Mouse (Mus musculus) midbrain, embryonic 11.5 days (tissue): ENCODE measurements around the gene Stox1. TPM values are rescaled to one million over a fixed set of nuclear protein-coding genes. Genes with fewer than 3 reads are reported as not detected.

Source experiments
- ATAC-seq: fragments of 200-750 bp; cut with Nextera tagmentation; 2 replicates; pipeline ENCODE4 v1.8.0; 2017; ENCODE audit warnings: moderate TSS enrichment, moderate library complexity; ENCODE audit not compliant: low FRiP score
- DNase-seq: peaks from one replicate; pipeline ENCODE4 v3.0.0; 2015; ENCODE audit warnings: low spot score; ENCODE audit errors: missing footprints
- H3K27ac ChIP-seq: fragments of 300-500 bp; sonication (generic); 2 replicates; pipeline ENCODE4 v1.5.1; 2014; ENCODE audit warnings: low read depth, low read length
- H3K27me3 ChIP-seq: fragments of 300-500 bp; sonication (generic); 2 replicates; pipeline ENCODE4 v1.6.1; 2014; ENCODE audit warnings: mild to moderate bottlenecking, low read length, moderate library complexity, mixed read lengths; ENCODE audit not compliant: control insufficient read depth, insufficient read depth
- H3K36me3 ChIP-seq: fragments of 300-500 bp; sonication (generic); 2 replicates; pipeline ENCODE4 v1.6.1; 2014; ENCODE audit warnings: mild to moderate bottlenecking, low read length, moderate library complexity, mixed read lengths; ENCODE audit not compliant: control insufficient read depth, insufficient read depth
- H3K4me1 ChIP-seq: fragments of 300-500 bp; sonication (generic); 2 replicates; pipeline ENCODE4 v1.6.1; 2014; ENCODE audit warnings: low read length; ENCODE audit not compliant: control insufficient read depth, insufficient read depth
- H3K4me2 ChIP-seq: fragments of 300-500 bp; sonication (generic); 2 replicates; pipeline ENCODE4 v1.6.1; 2014; ENCODE audit warnings: mild to moderate bottlenecking, moderate library complexity
- H3K4me3 ChIP-seq: fragments of 300-500 bp; sonication (generic); 2 replicates; pipeline ENCODE4 v1.5.1; 2014; ENCODE audit warnings: low read depth, low read length
- H3K9ac ChIP-seq: fragments of 300-500 bp; sonication (generic); 2 replicates; pipeline ENCODE4 v1.6.1; 2014; ENCODE audit warnings: low read length
- H3K9me3 ChIP-seq: fragments of 300-500 bp; sonication (generic); 2 replicates; pipeline ENCODE4 v1.6.1; 2016; ENCODE audit warnings: low read length; ENCODE audit not compliant: control insufficient read depth
- WGBS: fragments of 180-500 bp; shearing (Covaris S2); extraction: QIAGEN DNeasy Blood & Tissue Kit; methylation state at CpG from one replicate; pipeline ENCODE4 v1.1.7; 2014; 5-methylcytosine and 5-hydroxymethylcytosine counted together
- polyA plus RNA-seq: library from polyadenylated mRNA; unstranded; fragments of >200 nt; fragmentation: Nextera tagmentation; extraction: Ambion mirVana; gene quantifications from 2 replicates; pipeline ENCODE4 v1.2.1, GENCODE M21; 2014

The Stox1 gene
- polyA plus RNA-seq, 1 experiment from 2014 or later = 2.4 TPM

DNA sequence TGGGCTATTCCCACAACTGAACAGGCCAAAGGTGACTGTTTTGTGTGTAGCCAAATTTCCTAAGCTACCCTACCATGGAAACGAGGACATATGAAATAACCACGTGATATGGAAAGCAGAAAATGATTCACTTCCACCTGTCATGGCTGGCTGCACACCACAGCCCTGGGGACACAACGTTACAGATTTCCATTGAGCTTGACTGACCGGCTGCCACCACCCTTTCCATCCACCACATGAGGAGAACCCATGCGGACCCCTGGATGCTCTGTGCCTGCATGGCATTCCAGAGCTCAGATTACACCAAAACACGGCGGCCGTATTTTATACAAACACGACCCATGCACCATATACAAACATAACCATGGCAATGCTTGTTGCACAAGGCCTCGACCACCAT is 12.5 kb downstream of the Stox1 start:
- H3K27ac ChIP-seq = no peak overlapping the region
- no peak overlapping the region for H3K4me2 ChIP-seq
- DNase-seq = no peak
- WGBS = 83% methylated on average over 10 of the region's 10 CpGs
- no peaks in the 10 kb centered on the region for H3K4me1 ChIP-seq
- no peak for ATAC-seq
- no peaks in the 10 kb centered on the region for H3K27me3 ChIP-seq
- no peaks in the 10 kb centered on the region for H3K9me3 ChIP-seq
- no peaks in the 10 kb centered on the region for H3K36me3 ChIP-seq
- no peak overlapping the region for H3K9ac ChIP-seq
- no peak overlapping the region for H3K4me3 ChIP-seq

DNA sequence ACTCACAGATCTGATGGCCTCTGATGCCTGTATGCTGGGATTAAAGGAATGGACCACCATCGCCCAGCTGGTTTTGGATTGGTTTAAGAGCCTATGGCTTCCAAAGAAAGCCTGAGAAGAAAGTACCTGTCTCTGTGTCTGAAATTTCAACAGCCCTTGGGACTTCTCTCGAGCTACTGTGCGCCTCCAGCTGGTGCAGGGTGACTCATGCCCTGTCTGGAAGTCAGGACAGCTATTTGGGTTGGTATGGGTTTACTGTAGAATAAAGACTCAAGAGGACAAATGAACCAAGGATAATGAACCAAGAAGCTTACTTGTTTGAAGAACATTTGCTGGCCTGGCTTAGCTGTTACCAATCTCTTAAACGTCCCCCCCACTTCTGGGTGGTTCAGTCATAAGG is 22.3 kb downstream of the Stox1 start:
- Histone ChIP-seq H3K4me3 (no peak overlapping the region), H3K4me1 (no peaks in the 10 kb centered on the region), H3K4me2 (no peak overlapping the region), H3K36me3 (no peaks in the 10 kb centered on the region), H3K27ac (no peak overlapping the region), H3K9ac (no peak overlapping the region), H3K27me3 (no peaks in the 10 kb centered on the region), H3K9me3 (no peaks in the 10 kb centered on the region)
- WGBS = 79% methylated on average over 4 of the region's 4 CpGs
- no peak for ATAC-seq
- DNase-seq = no peak

DNA sequence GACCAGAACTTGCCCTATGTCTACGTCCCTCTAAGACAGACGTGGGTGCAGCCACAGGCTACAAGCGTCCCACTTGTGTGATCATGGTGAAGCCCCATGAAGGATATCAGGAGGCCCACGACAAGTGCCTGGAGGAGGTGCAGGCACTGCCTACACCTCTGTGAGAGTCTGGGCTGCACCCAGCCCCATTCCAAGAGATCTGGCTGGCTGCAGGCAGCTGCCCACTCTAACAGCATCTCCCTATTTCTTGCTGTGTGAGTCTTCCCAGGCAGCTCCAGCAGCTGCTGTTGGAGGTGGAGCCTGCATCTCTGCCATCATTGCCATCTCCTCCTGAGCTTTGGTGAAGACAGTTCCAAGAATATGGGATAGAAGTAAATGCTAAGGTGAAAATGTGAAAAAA is 23.5 kb downstream of the Stox1 start:
- Histone ChIP-seq H3K4me3 (no peak overlapping the region), H3K27ac (no peak overlapping the region), H3K9me3 (no peaks in the 10 kb centered on the region), H3K9ac (no peak overlapping the region), H3K27me3 (no peaks in the 10 kb centered on the region), H3K36me3 (no peaks in the 10 kb centered on the region), H3K4me2 (no peak overlapping the region), H3K4me1 (no peaks in the 10 kb centered on the region)
- ATAC-seq (no peak), DNase-seq (no peak)
- 85% methylated on average over 4 of the region's 4 CpGs for WGBS

DNA sequence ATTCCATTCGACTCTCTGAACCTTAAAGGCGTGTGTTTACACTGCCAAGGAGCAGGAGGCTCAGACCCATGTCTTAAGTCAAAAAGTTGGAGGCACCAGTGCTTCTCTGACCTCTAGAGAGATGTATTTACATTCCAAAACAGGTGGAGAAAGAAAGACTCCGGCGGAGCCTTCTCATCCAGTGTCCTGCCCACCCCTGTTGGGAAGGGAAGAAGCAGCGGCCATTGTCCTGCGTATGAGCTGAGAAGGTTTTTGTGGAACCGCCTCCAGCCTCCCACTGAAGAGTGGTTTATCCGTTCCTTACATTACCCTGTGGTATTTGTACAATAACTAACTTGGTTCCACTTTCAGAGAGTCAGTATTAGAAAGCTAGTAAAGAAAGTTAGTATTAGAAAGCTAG is 33.2 kb downstream of the Stox1 start:
- ATAC-seq = no peak

DNA sequence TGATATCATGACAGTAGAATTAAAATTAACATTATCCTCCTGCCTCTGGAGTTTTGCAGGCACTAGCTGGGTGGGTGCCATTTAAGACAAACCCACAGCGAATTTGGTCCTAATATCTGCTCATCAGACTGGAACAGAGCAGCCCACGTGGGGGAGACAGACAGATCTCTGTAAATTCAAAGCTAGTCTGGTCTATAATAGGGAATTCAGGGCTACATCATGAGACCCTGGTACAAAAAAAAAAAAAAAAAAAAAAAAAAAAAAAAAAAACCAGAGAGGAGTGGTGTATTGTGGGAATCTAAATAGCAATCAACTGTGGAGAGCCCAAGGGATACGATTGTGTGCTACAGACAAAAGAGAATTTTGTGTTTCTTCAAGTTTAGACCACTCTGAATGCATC is 33.7 kb downstream of the Stox1 start:
- DNase-seq (no peak), ATAC-seq (no peak)

More for the DNA sequence above, 33.2 kb downstream of the Stox1 start:
- Histone ChIP-seq H3K4me1 (peaks cover 1% of the 10 kb centered on the region; the same call in 1 of the 2 replicates), H3K4me3 (no peak overlapping the region), H3K27ac (no peak overlapping the region), H3K9me3 (no peaks in the 10 kb centered on the region), H3K27me3 (peaks cover 6% of the 10 kb centered on the region), H3K4me2 (no peak overlapping the region), H3K9ac (no peak overlapping the region), H3K36me3 (no peaks in the 10 kb centered on the region)
- WGBS = 57% methylated on average over 8 of the region's 8 CpGs
- DNase-seq = no peak

DNA sequence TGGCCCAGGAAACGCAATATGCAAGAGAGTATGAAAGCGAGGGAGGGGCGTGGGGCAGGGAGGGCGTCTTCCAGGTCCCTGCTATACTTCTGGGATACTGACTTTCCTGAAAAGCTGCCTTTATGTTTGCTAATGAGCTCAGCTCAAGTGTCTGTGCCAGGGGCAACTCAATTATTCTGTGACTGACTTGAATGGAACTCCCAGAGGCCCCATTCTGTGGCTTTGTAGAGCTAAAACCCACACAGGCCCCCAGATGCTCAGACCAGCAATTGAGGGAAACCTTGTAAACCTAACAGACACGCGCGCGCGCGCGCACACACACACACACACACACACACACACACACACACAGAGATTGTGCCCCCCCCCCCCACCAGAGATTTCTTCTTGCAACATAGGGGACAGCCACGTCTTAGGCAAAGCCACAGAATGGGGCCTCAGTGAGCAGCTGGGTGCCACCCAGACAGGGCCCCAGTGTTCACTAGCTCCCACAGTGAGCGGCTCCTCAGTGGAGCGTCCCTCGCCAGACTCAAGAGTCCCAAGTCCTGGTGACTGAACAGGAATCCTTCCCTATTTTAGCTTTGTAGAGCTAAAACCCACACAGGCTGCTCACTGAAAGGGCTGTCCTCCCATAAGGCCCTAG is 38.8 kb downstream of the Stox1 start:
- H3K4me3 ChIP-seq = no peak overlapping the region
- no peaks in the 10 kb centered on the region for H3K36me3 ChIP-seq
- DNase-seq (peak; percentile 92), ATAC-seq (peak; percentile 88)
- H3K9ac ChIP-seq = peak overlapping the region; percentile 28; the same call in 1 of the 2 replicates
- peak overlapping the region; percentile 63 for H3K27ac ChIP-seq
- H3K9me3 ChIP-seq = no peaks in the 10 kb centered on the region
- peak overlapping the region; percentile 19 for H3K4me2 ChIP-seq
- peaks cover 17% of the 10 kb centered on the region for H3K4me1 ChIP-seq
- peaks cover 30% of the 10 kb centered on the region for H3K27me3 ChIP-seq
- WGBS = 24% methylated on average over 15 of the region's 15 CpGs

More for the DNA sequence above, 33.7 kb downstream of the Stox1 start:
- Histone ChIP-seq H3K9me3 (no peaks in the 10 kb centered on the region), H3K27ac (no peak overlapping the region), H3K4me3 (no peak overlapping the region), H3K4me2 (no peak overlapping the region), H3K9ac (no peak overlapping the region), H3K27me3 (peaks cover 8% of the 10 kb centered on the region), H3K4me1 (peaks cover 6% of the 10 kb centered on the region), H3K36me3 (no peaks in the 10 kb centered on the region)
- 80% methylated on average over 3 of the region's 3 CpGs for WGBS

DNA sequence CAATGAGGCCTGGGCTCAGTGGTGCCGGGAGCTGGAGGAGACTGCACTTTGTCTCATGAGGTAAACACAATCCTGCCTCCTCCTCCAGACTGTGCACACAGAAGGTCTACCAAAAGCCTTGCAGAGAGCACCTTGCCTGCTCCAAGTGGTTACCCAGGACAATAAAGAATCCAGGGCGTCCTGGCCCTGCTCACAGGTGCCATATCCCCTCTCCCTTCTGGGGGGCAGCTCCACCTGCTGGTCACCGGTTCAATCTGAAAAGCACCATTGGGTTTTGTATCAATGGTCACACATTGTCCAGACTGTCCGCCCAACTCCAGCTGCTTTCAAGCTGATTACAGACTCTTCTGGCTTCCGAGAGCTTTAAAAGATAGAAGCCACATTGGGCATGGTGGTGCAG is 42.9 kb downstream of the Stox1 start:
- ATAC-seq (no peak), DNase-seq (no peak)
- Histone ChIP-seq H3K27ac (no peak overlapping the region), H3K9ac (no peak overlapping the region), H3K27me3 (peaks cover 26% of the 10 kb centered on the region), H3K4me3 (no peak overlapping the region), H3K4me1 (peaks cover 17% of the 10 kb centered on the region), H3K36me3 (no peaks in the 10 kb centered on the region), H3K4me2 (no peak overlapping the region), H3K9me3 (peaks cover 5% of the 10 kb centered on the region; the same call in 1 of the 2 replicates)
- WGBS = 51% methylated on average over 5 of the region's 5 CpGs

DNA sequence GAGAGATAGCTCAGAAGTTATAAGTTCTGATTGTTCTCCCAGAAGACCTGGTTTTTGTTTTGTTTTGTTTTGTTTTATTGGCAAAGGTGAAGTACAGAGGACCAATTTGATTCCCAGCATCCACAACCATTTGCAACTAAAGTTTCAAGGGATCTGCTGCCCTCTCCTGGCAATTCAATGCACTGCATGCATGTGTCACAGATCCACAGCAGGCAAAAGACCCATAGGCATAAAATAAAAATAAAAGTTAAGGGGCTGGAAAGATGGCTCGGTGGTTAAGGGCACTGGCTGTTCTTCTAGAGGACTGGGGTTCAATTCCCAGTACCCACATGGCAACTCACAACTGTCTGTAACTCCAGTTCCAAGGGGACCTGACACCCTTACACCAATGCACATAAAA is 46.1 kb downstream of the Stox1 start:
- H3K9ac ChIP-seq = no peak overlapping the region
- no peaks in the 10 kb centered on the region for H3K36me3 ChIP-seq
- DNase-seq (no peak), ATAC-seq (no peak)
- WGBS = 86% methylated on average over 1 of the region's 1 CpGs
- no peak overlapping the region for H3K27ac ChIP-seq
- H3K4me1 ChIP-seq = no peaks in the 10 kb centered on the region
- no peak overlapping the region for H3K4me2 ChIP-seq
- H3K27me3 ChIP-seq = peaks cover 7% of the 10 kb centered on the region; the same call in 1 of the 2 replicates
- peaks cover 5% of the 10 kb centered on the region; the same call in 1 of the 2 replicates for H3K9me3 ChIP-seq
- no peak overlapping the region for H3K4me3 ChIP-seq

DNA sequence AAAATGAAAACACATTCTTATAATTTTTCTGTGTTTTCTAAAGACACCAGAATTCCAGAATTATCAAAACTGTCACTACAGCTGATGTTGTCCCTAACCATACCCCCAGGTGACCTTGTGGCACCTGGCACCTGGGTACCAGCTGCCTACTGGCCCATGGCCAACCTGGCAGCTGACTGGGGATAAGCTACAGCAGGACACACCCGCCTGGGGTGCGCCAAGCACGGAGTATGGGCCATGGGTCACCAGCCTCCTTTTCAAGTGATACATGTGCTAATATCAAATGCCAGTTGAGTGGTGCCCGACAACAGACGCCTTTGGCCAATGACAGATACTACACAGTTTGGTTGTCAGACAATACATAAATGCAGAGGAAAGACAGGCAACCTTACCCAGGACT is 48.6 kb downstream of the Stox1 start:
- H3K4me2 ChIP-seq = no peak overlapping the region
- no peaks in the 10 kb centered on the region for H3K27me3 ChIP-seq
- DNase-seq (no peak), ATAC-seq (no peak)
- no peaks in the 10 kb centered on the region for H3K4me1 ChIP-seq
- H3K9ac ChIP-seq = no peak overlapping the region
- no peaks in the 10 kb centered on the region for H3K36me3 ChIP-seq
- peaks cover 5% of the 10 kb centered on the region; the same call in 1 of the 2 replicates for H3K9me3 ChIP-seq
- no peak overlapping the region for H3K27ac ChIP-seq
- no peak overlapping the region for H3K4me3 ChIP-seq
- WGBS = 92% methylated on average over 5 of the region's 5 CpGs
